Mouse (Mus musculus): ENCODE results near the gene Kcnip3. TPM values are rescaled to one million over a fixed set of nuclear protein-coding genes. Genes with fewer than 3 reads are reported as not detected.

Kcnip3 gene
- total and polyA plus RNA-seq, 2 experiments from 2014 or later: 13.8 to 39.0 TPM

DNA sequence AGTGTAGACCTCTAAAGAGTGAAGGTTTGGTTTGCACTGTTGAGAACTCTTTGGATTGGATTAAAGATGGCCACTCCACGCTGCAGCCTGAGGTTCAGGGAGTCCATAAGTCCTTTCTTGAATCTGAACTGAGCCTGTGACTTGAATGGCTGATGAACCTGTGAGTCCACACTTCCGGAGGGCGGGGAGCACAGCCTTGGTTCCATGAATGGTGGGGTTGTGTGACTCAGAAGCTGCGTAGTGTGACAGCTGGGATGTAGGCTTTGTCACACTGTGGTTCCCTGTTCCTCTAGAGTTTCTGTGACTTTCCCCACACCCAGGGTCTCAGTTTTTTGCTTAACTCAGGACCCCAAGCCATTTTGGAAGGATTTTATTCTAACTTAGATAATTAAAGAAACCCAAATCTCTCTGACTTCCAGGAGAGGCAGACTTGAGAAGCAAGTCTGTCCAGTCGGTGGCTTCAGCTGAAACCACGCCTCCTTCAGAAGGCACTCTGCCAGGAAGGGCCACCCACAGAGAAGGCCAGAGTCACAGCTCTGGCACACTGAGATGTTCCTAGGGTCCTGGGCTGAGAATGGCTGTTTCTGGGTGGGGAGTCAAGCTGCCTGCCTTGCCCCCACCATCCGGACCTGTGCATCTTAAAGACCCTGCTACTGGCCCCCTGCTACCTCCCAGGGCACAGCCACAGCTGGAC is 13.8 kb downstream of the Kcnip3 start:
- H3K4me2 ChIP-seq (ENCODE audit: low read depth, low read length): no peak overlapping the region
- WGBS: 49% methylated on average over 7 of the region's 7 CpGs

DNA sequence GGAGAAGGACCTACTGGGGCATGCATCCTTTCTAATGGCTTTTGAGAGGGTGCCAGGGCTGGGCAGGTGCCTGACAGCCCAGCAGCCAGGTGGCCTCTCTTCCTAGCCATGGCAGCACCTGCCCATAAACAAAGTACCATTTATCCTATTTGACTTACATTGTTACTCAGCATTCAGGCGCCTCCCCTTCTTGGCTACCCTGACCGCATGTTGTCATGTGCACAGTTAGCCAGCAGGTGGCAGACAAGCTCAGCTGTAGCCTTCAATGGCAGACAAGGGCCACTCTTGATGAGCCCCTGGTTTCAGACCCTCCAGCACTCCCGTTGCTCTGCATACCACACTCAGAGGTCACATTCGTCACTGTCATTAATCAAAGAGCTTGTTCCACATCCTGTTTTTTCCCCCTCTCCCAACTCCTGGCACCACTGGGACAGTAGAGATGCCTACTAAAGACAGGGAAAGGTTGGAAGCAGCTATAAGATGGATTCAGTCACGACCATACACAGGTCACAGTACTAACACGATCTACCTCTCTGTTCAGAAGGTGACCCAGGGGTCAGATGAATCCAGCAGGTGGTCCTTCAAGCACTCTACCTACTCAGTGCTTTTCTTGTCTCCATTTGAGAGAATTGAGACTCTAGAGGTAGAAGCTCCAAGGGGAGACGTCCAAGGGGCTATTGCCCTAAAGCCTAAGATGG is 14.7 kb downstream of the Kcnip3 start:
- no peaks in the 10 kb centered on the region for H3K9me3 ChIP-seq (ENCODE audit: low read length)
- H3K9ac ChIP-seq (replicated peaks; ENCODE audit: low read length): no peak overlapping the region
- ATAC-seq: peak; percentile 68
- H3K4me1 ChIP-seq (ENCODE audit: insufficient read depth, low read length): peaks cover 13% of the 10 kb centered on the region; the same call in 1 of the 2 replicates
- WGBS: 27% methylated on average over 7 of the region's 7 CpGs
- H3K27me3 ChIP-seq (ENCODE audit: insufficient read depth, low read length): no peaks in the 10 kb centered on the region
- H3K4me2 ChIP-seq (ENCODE audit: low read depth, low read length): no peak overlapping the region
- H3K27ac ChIP-seq: peak overlapping the region; percentile 46; the same call in 1 of the 2 replicates
- peak; percentile 98 for TF ChIP-seq CTCF (IDR thresholded peaks at IDR 0.05; ENCODE audit: low read depth)
- no peaks in the 10 kb centered on the region for H3K36me3 ChIP-seq (ENCODE audit: insufficient read depth, low read length)
- no peak overlapping the region for H3K4me3 ChIP-seq (ENCODE audit: low read length)
- DNase-seq (ENCODE audit: low spot score): peak; percentile 91

More for the DNA sequence above, 13.8 kb downstream of the Kcnip3 start:
- Histone ChIP-seq H3K27me3 (ENCODE audit: insufficient read depth, low read length) (no peaks in the 10 kb centered on the region), H3K9ac (replicated peaks; ENCODE audit: low read length) (no peak overlapping the region), H3K4me3 (ENCODE audit: low read length) (no peak overlapping the region), H3K27ac (peak overlapping the region; percentile 46), H3K9me3 (ENCODE audit: low read length) (no peaks in the 10 kb centered on the region), H3K4me1 (ENCODE audit: insufficient read depth, low read length) (peaks cover 13% of the 10 kb centered on the region; the same call in 1 of the 2 replicates), H3K36me3 (ENCODE audit: insufficient read depth, low read length) (no peaks in the 10 kb centered on the region)
- no peak for TF ChIP-seq CTCF (IDR thresholded peaks at IDR 0.05; ENCODE audit: low read depth)
- ATAC-seq (no peak; the same call in 1 of the 2 replicates), DNase-seq (ENCODE audit: low spot score) (peak; percentile 63)

DNA sequence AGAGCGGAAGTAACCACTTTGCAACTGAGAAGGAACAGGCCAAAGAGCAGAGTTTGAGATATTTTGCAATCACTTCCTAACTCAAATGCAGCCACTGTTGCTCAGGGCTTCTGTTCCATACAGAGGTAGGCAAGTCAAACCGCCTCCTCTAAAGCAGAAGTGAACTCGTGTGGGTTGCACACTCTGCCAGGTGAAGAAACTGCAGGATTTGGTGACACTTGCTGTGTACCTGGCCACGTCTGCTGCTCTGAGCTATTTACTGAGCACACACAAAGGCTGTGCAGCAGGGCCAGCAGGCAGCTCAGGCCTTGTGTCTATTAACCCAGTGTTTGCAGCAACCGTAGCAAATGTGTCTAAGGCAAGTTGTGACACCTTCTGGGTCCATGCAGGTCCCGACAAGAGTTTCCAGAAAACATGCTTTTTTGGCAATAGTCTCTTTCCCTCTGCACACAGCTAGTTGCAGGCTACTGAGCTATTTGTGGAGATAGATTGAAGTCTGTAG is 15.7 kb downstream of the Kcnip3 start:
- WGBS: 85% methylated on average over 6 of the region's 6 CpGs
- Histone ChIP-seq H3K4me1 (ENCODE audit: insufficient read depth, low read length) (peaks cover 13% of the 10 kb centered on the region; the same call in 1 of the 2 replicates), H3K9ac (replicated peaks; ENCODE audit: low read length) (no peak overlapping the region), H3K27me3 (ENCODE audit: insufficient read depth, low read length) (no peaks in the 10 kb centered on the region), H3K36me3 (ENCODE audit: insufficient read depth, low read length) (no peaks in the 10 kb centered on the region), H3K4me2 (ENCODE audit: low read depth, low read length) (no peak overlapping the region), H3K9me3 (ENCODE audit: low read length) (no peaks in the 10 kb centered on the region), H3K27ac (no peak overlapping the region), H3K4me3 (ENCODE audit: low read length) (no peak overlapping the region)
- DNase-seq (ENCODE audit: low spot score) (no peak), ATAC-seq (no peak)
- no peak for TF ChIP-seq CTCF (IDR thresholded peaks at IDR 0.05; ENCODE audit: low read depth)

DNA sequence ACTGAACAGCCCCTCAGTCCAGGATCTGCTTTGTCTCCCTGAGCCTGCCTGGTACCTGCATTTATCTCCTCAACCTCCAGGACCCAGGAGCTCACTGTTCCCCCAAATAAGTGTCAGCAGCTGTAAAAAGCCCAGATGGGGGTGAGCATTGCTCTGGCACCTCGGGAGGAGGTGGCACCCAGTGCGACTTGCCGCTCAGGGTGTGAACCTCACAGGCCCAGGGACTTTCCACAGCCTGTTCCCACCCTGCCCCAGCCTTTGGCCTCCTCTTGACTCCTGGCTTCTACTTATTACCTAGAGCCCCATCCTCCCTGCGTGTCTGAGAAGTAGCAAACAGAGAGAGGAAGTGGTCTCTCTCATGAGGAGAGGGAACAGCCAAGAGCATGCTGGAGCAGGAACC is 16.7 kb downstream of the Kcnip3 start:
- Histone ChIP-seq H3K4me3 (ENCODE audit: low read length) (no peak overlapping the region), H3K36me3 (ENCODE audit: insufficient read depth, low read length) (no peaks in the 10 kb centered on the region), H3K4me1 (ENCODE audit: insufficient read depth, low read length) (peaks cover 13% of the 10 kb centered on the region; the same call in 1 of the 2 replicates), H3K27me3 (ENCODE audit: insufficient read depth, low read length) (no peaks in the 10 kb centered on the region), H3K9ac (replicated peaks; ENCODE audit: low read length) (no peak overlapping the region), H3K4me2 (ENCODE audit: low read depth, low read length) (no peak overlapping the region), H3K27ac (no peak overlapping the region), H3K9me3 (ENCODE audit: low read length) (no peaks in the 10 kb centered on the region)
- DNase-seq (ENCODE audit: low spot score) (no peak), ATAC-seq (no peak)
- WGBS: 74% methylated on average over 4 of the region's 4 CpGs
- TF ChIP-seq CTCF (IDR thresholded peaks at IDR 0.05; ENCODE audit: low read depth): no peak

DNA sequence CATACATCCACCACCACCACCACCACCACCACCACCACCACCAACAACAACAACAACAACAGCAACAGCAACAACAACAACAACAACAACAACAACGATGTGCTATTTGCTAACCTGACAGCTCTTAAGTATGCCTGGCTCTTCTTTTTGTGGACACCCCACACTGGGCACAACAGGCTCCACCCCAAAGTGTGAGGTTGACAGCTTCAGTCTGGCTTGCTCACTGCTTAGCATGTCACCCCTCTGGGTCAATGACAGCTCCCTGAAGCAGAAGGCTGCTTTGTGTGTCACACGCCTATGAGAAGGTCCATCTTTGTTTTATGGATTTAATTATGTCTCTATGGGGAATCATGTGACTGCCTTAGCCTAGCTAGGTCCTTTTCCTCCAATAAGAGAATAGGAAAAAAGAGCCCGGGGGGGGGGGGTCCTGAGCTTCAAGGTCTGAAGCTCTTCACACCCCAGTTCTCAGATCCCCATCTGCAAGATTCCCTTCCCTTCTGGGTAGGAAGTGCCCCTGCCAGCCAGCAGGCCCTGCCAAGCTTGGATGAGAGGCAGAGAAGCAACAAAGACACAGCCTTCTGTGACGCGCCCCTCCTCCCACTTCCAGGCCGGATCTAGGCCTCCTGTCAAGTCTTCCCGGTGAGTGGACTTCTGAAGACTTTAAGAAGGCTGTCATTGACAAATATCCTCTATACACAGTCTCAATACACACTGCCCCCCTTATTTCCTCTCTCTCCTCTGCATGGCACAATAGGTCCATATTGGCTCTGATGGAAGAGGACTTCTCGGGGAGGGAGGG is 17.9 kb downstream of the Kcnip3 start:
- H3K9ac ChIP-seq (replicated peaks; ENCODE audit: low read length): 0 out of 2 replicates have a peak overlapping the region, but pooled peaks have one; percentile 10
- no peak overlapping the region for H3K4me3 ChIP-seq (ENCODE audit: low read length)
- peaks cover 13% of the 10 kb centered on the region; the same call in 1 of the 2 replicates for H3K4me1 ChIP-seq (ENCODE audit: insufficient read depth, low read length)
- no peaks in the 10 kb centered on the region for H3K36me3 ChIP-seq (ENCODE audit: insufficient read depth, low read length)
- peak; percentile 72 for ATAC-seq
- WGBS: 40% methylated on average over 8 of the region's 8 CpGs
- no peak for TF ChIP-seq CTCF (IDR thresholded peaks at IDR 0.05; ENCODE audit: low read depth)
- no peaks in the 10 kb centered on the region for H3K9me3 ChIP-seq (ENCODE audit: low read length)
- H3K4me2 ChIP-seq (ENCODE audit: low read depth, low read length): no peak overlapping the region
- no peaks in the 10 kb centered on the region for H3K27me3 ChIP-seq (ENCODE audit: insufficient read depth, low read length)
- peak; percentile 76 for DNase-seq (ENCODE audit: low spot score)
- H3K27ac ChIP-seq: peak overlapping the region; percentile 49; the same call in 1 of the 2 replicates

DNA sequence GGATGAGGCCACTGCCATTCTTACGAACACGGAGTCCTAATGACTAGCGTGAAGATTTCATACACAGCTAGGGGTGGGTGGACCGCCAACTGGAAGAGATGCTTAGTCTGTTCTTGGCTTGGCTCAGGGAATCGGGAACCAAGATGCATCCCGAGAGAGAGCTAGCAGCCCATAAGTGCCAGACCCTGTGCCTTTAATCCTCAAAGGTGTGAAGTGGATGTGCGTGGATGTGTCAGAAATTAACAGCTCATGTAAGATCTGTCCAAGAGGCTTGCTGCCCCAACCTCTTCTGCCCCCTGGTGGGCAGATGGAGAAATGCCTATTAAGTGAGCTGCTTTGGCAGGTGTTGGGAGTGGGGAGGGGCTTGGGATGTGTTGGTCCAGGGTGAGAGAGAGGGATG is 20.8 kb downstream of the Kcnip3 start:
- H3K36me3 ChIP-seq (ENCODE audit: insufficient read depth, low read length): no peaks in the 10 kb centered on the region
- DNase-seq (ENCODE audit: low spot score) (peak; percentile 55), ATAC-seq (no peak)
- TF ChIP-seq CTCF (IDR thresholded peaks at IDR 0.05; ENCODE audit: low read depth): peak; percentile 81
- peaks cover 4% of the 10 kb centered on the region; the same call in 1 of the 2 replicates for H3K4me1 ChIP-seq (ENCODE audit: insufficient read depth, low read length)
- no peak overlapping the region for H3K9ac ChIP-seq (replicated peaks; ENCODE audit: low read length)
- 53% methylated on average over 7 of the region's 7 CpGs for WGBS
- H3K9me3 ChIP-seq (ENCODE audit: low read length): no peaks in the 10 kb centered on the region
- no peak overlapping the region for H3K4me2 ChIP-seq (ENCODE audit: low read depth, low read length)
- H3K27ac ChIP-seq: no peak overlapping the region
- no peaks in the 10 kb centered on the region for H3K27me3 ChIP-seq (ENCODE audit: insufficient read depth, low read length)
- H3K4me3 ChIP-seq (ENCODE audit: low read length): no peak overlapping the region

Measured in hindbrain, postnatal 0 days (tissue).